Mouse (Mus musculus) heart, embryonic 14.5 days (tissue): Measurements from ENCODE around the gene Uroc1. TPM values are rescaled to one million over a fixed set of nuclear protein-coding genes. Genes with fewer than 3 reads are reported as not detected.

ENCODE experiments used
- ATAC-seq: fragments of 200-750 bp; cut with Nextera tagmentation; 2 replicates; pipeline ENCODE4 v1.8.0; 2017; ENCODE audit warnings: low read depth, moderate TSS enrichment; ENCODE audit not compliant: insufficient number of reproducible peaks, insufficient read depth, low FRiP score
- H3K27ac ChIP-seq, 2 experiments: fragments of 200-500 bp in 1 of 2; fragments of 300-500 bp in 1 of 2; sonication (generic) in 1 of 2; replicated peaks in 1 of 2; 2 replicates each; pipeline ENCODE4 v1.5.1; 2012 to 2014; ENCODE audit warnings: low read depth in 2 of 2, low read length in 2 of 2, control low read depth in 1 of 2, mild to moderate bottlenecking in 1 of 2, mixed read lengths in 1 of 2; ENCODE audit not compliant: control insufficient read depth in 1 of 2, insufficient read depth in 1 of 2
- H3K27me3 ChIP-seq: fragments of 300-500 bp; sonication (generic); 2 replicates; pipeline ENCODE4 v1.6.1; 2014; ENCODE audit warnings: mild to moderate bottlenecking, low read length, control low read depth; ENCODE audit not compliant: control insufficient read depth, insufficient read depth
- H3K36me3 ChIP-seq: fragments of 300-500 bp; sonication (generic); 2 replicates; pipeline ENCODE4 v1.6.1; 2014; ENCODE audit warnings: mild to moderate bottlenecking, control low read depth, low read length, mixed read lengths; ENCODE audit not compliant: control insufficient read depth, insufficient read depth
- H3K4me1 ChIP-seq, 2 experiments: fragments of 200-500 bp in 1 of 2; fragments of 300-500 bp in 1 of 2; sonication (generic) in 1 of 2; 2 replicates each; pipeline ENCODE4 v1.6.1; 2012 to 2014; ENCODE audit warnings: low read length in 2 of 2, control low read depth in 1 of 2, mixed read lengths in 1 of 2; ENCODE audit not compliant: control insufficient read depth in 2 of 2, insufficient read depth in 2 of 2
- H3K4me2 ChIP-seq: fragments of 300-500 bp; sonication (generic); 2 replicates; pipeline ENCODE4 v1.6.1; 2014; ENCODE audit warnings: mild to moderate bottlenecking, low read length
- H3K4me3 ChIP-seq, 2 experiments: fragments of 200-500 bp in 1 of 2; fragments of 300-500 bp in 1 of 2; sonication (generic) in 1 of 2; 2 replicates each; pipeline ENCODE4 v1.5.1; 2012 to 2014; ENCODE audit warnings: low read length in 2 of 2, mild to moderate bottlenecking in 2 of 2, control low read depth in 1 of 2, low read depth in 1 of 2, moderate library complexity in 1 of 2; ENCODE audit not compliant: control insufficient read depth in 1 of 2, insufficient read depth in 1 of 2
- H3K9ac ChIP-seq: fragments of 300-500 bp; sonication (generic); 2 replicates; pipeline ENCODE4 v1.6.1; 2014; ENCODE audit warnings: mild to moderate bottlenecking, low read length
- H3K9me3 ChIP-seq: fragments of 300-500 bp; sonication (generic); 2 replicates; pipeline ENCODE4 v1.6.1; 2016; ENCODE audit warnings: low read length, control low read depth; ENCODE audit not compliant: control insufficient read depth
- WGBS: fragments of 180-500 bp; shearing (Covaris S2); extraction: QIAGEN DNeasy Blood & Tissue Kit; methylation state at CpG from one replicate; pipeline ENCODE4 v1.1.7; 2014; 5-methylcytosine and 5-hydroxymethylcytosine counted together
- polyA plus RNA-seq: library from polyadenylated mRNA; unstranded; fragments of >200 nt; fragmentation: Nextera tagmentation; extraction: Ambion mirVana; gene quantifications from 2 replicates; pipeline ENCODE4 v1.2.1, GENCODE M21; 2014

Uroc1 gene
- polyA plus RNA-seq, 1 experiment from 2014 or later = not detected

GRCm38 (mm10) chr6:90358142-90358541 lies 25.1 kb downstream of the Uroc1 start:
- no peak overlapping the region for H3K4me2 ChIP-seq
- H3K4me3 ChIP-seq = no peak overlapping the region
- ATAC-seq = no peak
- no peak overlapping the region for H3K9ac ChIP-seq
- no peaks in the 10 kb centered on the region for H3K9me3 ChIP-seq
- no peaks in the 10 kb centered on the region for H3K36me3 ChIP-seq
- H3K4me1 ChIP-seq = peaks cover 16 to 17% of the 10 kb centered on the region in 2 experiments
- H3K27ac ChIP-seq = no peak overlapping the region
- 46% methylated on average over 5 of the region's 5 CpGs for WGBS
- no peaks in the 10 kb centered on the region for H3K27me3 ChIP-seq

GRCm38 (mm10) chr6:90359445-90359844 lies 26.4 kb downstream of the Uroc1 start:
- no peak overlapping the region for H3K4me3 ChIP-seq
- H3K4me2 ChIP-seq = no peak overlapping the region
- no peaks in the 10 kb centered on the region for H3K27me3 ChIP-seq
- no peaks in the 10 kb centered on the region for H3K9me3 ChIP-seq
- peaks cover 16 to 17% of the 10 kb centered on the region in 2 experiments for H3K4me1 ChIP-seq
- peak overlapping the region; percentile 31 to 34; a peak in 1 of 4 replicates for H3K27ac ChIP-seq
- 68% methylated on average over 2 of the region's 2 CpGs for WGBS
- H3K9ac ChIP-seq = no peak overlapping the region
- no peaks in the 10 kb centered on the region for H3K36me3 ChIP-seq
- no peak for ATAC-seq

GRCm38 (mm10) chr6:90360024-90360781 lies 27.1 kb downstream of the Uroc1 start:
- H3K27ac ChIP-seq = peak overlapping the region; percentile 34 to 53; a peak in 3 of 4 replicates
- peaks cover 16 to 17% of the 10 kb centered on the region in 2 experiments for H3K4me1 ChIP-seq
- peak; percentile 55; the same call in 1 of the 2 replicates for ATAC-seq
- H3K36me3 ChIP-seq = no peaks in the 10 kb centered on the region
- no peaks in the 10 kb centered on the region for H3K27me3 ChIP-seq
- no peak overlapping the region for H3K9ac ChIP-seq
- H3K9me3 ChIP-seq = no peaks in the 10 kb centered on the region
- no peak overlapping the region for H3K4me3 ChIP-seq
- no peak overlapping the region for H3K4me2 ChIP-seq
- 28% methylated on average over 7 of the region's 7 CpGs for WGBS

- no peak for ATAC-seq
- Histone ChIP-seq H3K27me3 (no peaks in the 10 kb centered on the region), H3K27ac (peak overlapping the region in 1 of 2 experiments; percentile 34; a peak in 1 of 4 replicates), H3K36me3 (no peaks in the 10 kb centered on the region), H3K4me3 (no peak overlapping the region), H3K4me1 (peaks cover 16 to 17% of the 10 kb centered on the region in 2 experiments), H3K4me2 (no peak overlapping the region), H3K9me3 (no peaks in the 10 kb centered on the region), H3K9ac (no peak overlapping the region)
- 77% methylated on average over 6 of the region's 6 CpGs for WGBS
Observed at GRCm38 (mm10) chr6:90360922-90361614, 28.0 kb downstream of the Uroc1 start.

- no peaks in the 10 kb centered on the region for H3K27me3 ChIP-seq
- H3K4me1 ChIP-seq = peaks cover 12 to 16% of the 10 kb centered on the region in 2 experiments
- H3K27ac ChIP-seq = no peak overlapping the region
- H3K9me3 ChIP-seq = no peaks in the 10 kb centered on the region
- H3K9ac ChIP-seq = no peak overlapping the region
- H3K36me3 ChIP-seq = no peaks in the 10 kb centered on the region
- no peak for ATAC-seq
- 65% methylated on average over 5 of the region's 5 CpGs for WGBS
- no peak overlapping the region for H3K4me2 ChIP-seq
- no peak overlapping the region for H3K4me3 ChIP-seq
Observed at GRCm38 (mm10) chr6:90363301-90363700, 30.2 kb downstream of the Uroc1 start.

GRCm38 (mm10) chr6:90368976-90369724 lies 36.1 kb downstream of the Uroc1 start, which contains the start of gene Zxdc:
TSS of gene Zxdc (plus strand) at chr6:90369492.
- no peaks in the 10 kb centered on the region for H3K9me3 ChIP-seq
- H3K4me1 ChIP-seq = peaks cover 4 to 17% of the 10 kb centered on the region in 2 experiments; a peak in 3 of 4 replicates
- H3K27ac ChIP-seq = peak within 1 kb of the TSS; percentile 68 to 86
- H3K4me3 ChIP-seq = peak within 1 kb of the TSS; percentile 93 to 96
- 6% methylated on average over 41 of the region's 41 CpGs for WGBS
- ATAC-seq = peak; percentile 97
- H3K4me2 ChIP-seq = peak within 1 kb of the TSS; percentile 90
- H3K27me3 ChIP-seq = no peaks in the 10 kb centered on the region
- H3K9ac ChIP-seq = peak within 1 kb of the TSS; percentile 93
- peaks cover 21% of the 10 kb centered on the region for H3K36me3 ChIP-seq
